Mouse (Mus musculus): ENCODE results near the gene Lmntd1.
A peak's percentile ranks its signal among the peaks of the same experiment; 100 is the strongest.

- peak; percentile 46; the same call in 1 of the 2 replicates for TF ChIP-seq CTCF (IDR thresholded peaks at IDR 0.05; ENCODE audit: extremely low read depth, insufficient read length, insufficient replicate concordance, low read depth, low read length)
- no peak for TF ChIP-seq POLR2A (IDR thresholded peaks at IDR 0.05; ENCODE audit: low read depth, low read length)
Observed at GRCm38 (mm10) chr6:145348196-145348915, 265.8 kb downstream of the Lmntd1 start.

Measured in small intestine, adult 2 months (tissue).